Mouse (Mus musculus): ENCODE measurements around the gene Arap1. TPM values are rescaled to one million over a fixed set of nuclear protein-coding genes. Genes with fewer than 3 reads are reported as not detected.

Arap1 gene
- polyA plus RNA-seq, 1 experiment: 24.7 TPM

GRCm38 (mm10) chr7:101458278-101458781 is 110.5 kb downstream of the Arap1 start:
- no peak overlapping the region for H3ac ChIP-seq (ENCODE audit: control insufficient read depth, insufficient read length)
- H3K27me3 ChIP-seq (ENCODE audit: control insufficient read depth, insufficient read depth, insufficient read length): no peaks in the 10 kb centered on the region
- H3K4me2 ChIP-seq (ENCODE audit: low read depth): no peak overlapping the region
- no peaks in the 10 kb centered on the region for H3K36me3 ChIP-seq (ENCODE audit: control insufficient read depth, insufficient read depth)
- no peak overlapping the region for H3K4me3 ChIP-seq
- H3K79me2 ChIP-seq (ENCODE audit: control insufficient read depth, insufficient read depth): peaks cover 3% of the 10 kb centered on the region
- TF ChIP-seq MAX (IDR thresholded peaks at IDR 0.05; ENCODE audit: low read depth) (no peak), MYOG (IDR thresholded peaks at IDR 0.05; ENCODE audit: control insufficient read depth in 1 of 3, insufficient read depth in 1 of 3, insufficient read length in 2 of 3, low read depth in 2 of 3) (peak in 2 of 3 experiments; percentile 42 to 87), MYOD1 (IDR thresholded peaks at IDR 0.05; ENCODE audit: control insufficient read depth in 1 of 3, insufficient read length in 2 of 3, low read depth in 2 of 3) (peak in 2 of 3 experiments; percentile 82 to 87), TCF12 (IDR thresholded peaks at IDR 0.05; ENCODE audit: insufficient read depth, poor library complexity, severe bottlenecking) (peak; percentile 72), POLR2A (IDR thresholded peaks at IDR 0.05; ENCODE audit: insufficient read length, low read depth) (no peak)

- no peak overlapping the region for H3ac ChIP-seq (ENCODE audit: control insufficient read depth, insufficient read length)
- H3K79me2 ChIP-seq (ENCODE audit: control insufficient read depth, insufficient read depth): no peaks in the 10 kb centered on the region
- no peaks in the 10 kb centered on the region for H3K27me3 ChIP-seq (ENCODE audit: control insufficient read depth, insufficient read depth, insufficient read length)
- TF ChIP-seq POLR2AphosphoS2 (IDR thresholded peaks at IDR 0.05; ENCODE audit: insufficient read length, low read depth) (no peak), TCF3 (IDR thresholded peaks at IDR 0.05; ENCODE audit: insufficient read length, low read depth) (no peak)
- no peak overlapping the region for H3K4me3 ChIP-seq
- H3K36me3 ChIP-seq (ENCODE audit: control insufficient read depth, insufficient read depth): no peaks in the 10 kb centered on the region
- H3K4me2 ChIP-seq (ENCODE audit: low read depth): no peak overlapping the region
Observed at GRCm38 (mm10) chr7:101459305-101459813, 111.5 kb downstream of the Arap1 start.

- H3K79me2 ChIP-seq (ENCODE audit: control insufficient read depth, insufficient read depth): no peaks in the 10 kb centered on the region
- no peak overlapping the region for H3K4me2 ChIP-seq (ENCODE audit: low read depth)
- H3K27me3 ChIP-seq (ENCODE audit: control insufficient read depth, insufficient read depth, insufficient read length): no peaks in the 10 kb centered on the region
- H3ac ChIP-seq (ENCODE audit: control insufficient read depth, insufficient read length): no peak overlapping the region
- H3K4me3 ChIP-seq: no peak overlapping the region
- TF ChIP-seq TCF3 (IDR thresholded peaks at IDR 0.05; ENCODE audit: insufficient read length, low read depth) (peak; percentile 44), CEBPB (IDR thresholded peaks at IDR 0.05; ENCODE audit: insufficient read depth, poor library complexity, severe bottlenecking) (no peak), REST (IDR thresholded peaks at IDR 0.05; ENCODE audit: insufficient read depth, insufficient read length) (no peak), SRF (IDR thresholded peaks at IDR 0.05; ENCODE audit: control insufficient read depth, insufficient read length, low read depth) (no peak), E2F4 (IDR thresholded peaks at IDR 0.05; ENCODE audit: insufficient read depth) (no peak), POLR2A (IDR thresholded peaks at IDR 0.05; ENCODE audit: insufficient read length, low read depth) (no peak), TCF12 (IDR thresholded peaks at IDR 0.05; ENCODE audit: insufficient read depth, poor library complexity, severe bottlenecking) (no peak), MYOD1 (IDR thresholded peaks at IDR 0.05; ENCODE audit: control insufficient read depth in 1 of 3, insufficient read length in 2 of 3, low read depth in 2 of 3) (peak in 2 of 3 experiments; percentile 86 to 91), MYOG (IDR thresholded peaks at IDR 0.05; ENCODE audit: control insufficient read depth in 1 of 3, insufficient read depth in 1 of 3, insufficient read length in 2 of 3, low read depth in 2 of 3) (peak in 1 of 3 experiments; percentile 75), USF1 (IDR thresholded peaks at IDR 0.05; ENCODE audit: low read depth) (no peak), POLR2AphosphoS2 (IDR thresholded peaks at IDR 0.05; ENCODE audit: insufficient read length, low read depth) (no peak), MAX (IDR thresholded peaks at IDR 0.05; ENCODE audit: low read depth) (no peak)
- no peaks in the 10 kb centered on the region for H3K36me3 ChIP-seq (ENCODE audit: control insufficient read depth, insufficient read depth)
Observed at GRCm38 (mm10) chr7:101459923-101460607, 112.2 kb downstream of the Arap1 start.

GRCm38 (mm10) chr7:101460608-101460957 is 112.7 kb downstream of the Arap1 start:
- peak overlapping the region; percentile 37 for H3K4me2 ChIP-seq (ENCODE audit: low read depth)
- H3ac ChIP-seq (ENCODE audit: control insufficient read depth, insufficient read length): no peak overlapping the region
- H3K4me3 ChIP-seq: no peak overlapping the region
- no peaks in the 10 kb centered on the region for H3K79me2 ChIP-seq (ENCODE audit: control insufficient read depth, insufficient read depth)
- peak in 2 of 3 experiments; percentile 76 to 87 for TF ChIP-seq MYOD1 (IDR thresholded peaks at IDR 0.05; ENCODE audit: control insufficient read depth in 1 of 3, insufficient read length in 2 of 3, low read depth in 2 of 3)
- TF ChIP-seq MAX (IDR thresholded peaks at IDR 0.05; ENCODE audit: low read depth): no peak
- no peak for TF ChIP-seq POLR2AphosphoS2 (IDR thresholded peaks at IDR 0.05; ENCODE audit: insufficient read length, low read depth)
- peak; percentile 76 to 84 (median 80) for TF ChIP-seq MYOG (IDR thresholded peaks at IDR 0.05; ENCODE audit: control insufficient read depth in 1 of 3, insufficient read depth in 1 of 3, insufficient read length in 2 of 3, low read depth in 2 of 3)
- TF ChIP-seq POLR2A (IDR thresholded peaks at IDR 0.05; ENCODE audit: insufficient read length, low read depth): no peak
- TF ChIP-seq TCF12 (IDR thresholded peaks at IDR 0.05; ENCODE audit: insufficient read depth, poor library complexity, severe bottlenecking): peak; percentile 50
- no peak for TF ChIP-seq SRF (IDR thresholded peaks at IDR 0.05; ENCODE audit: control insufficient read depth, insufficient read length, low read depth)
- TF ChIP-seq TCF3 (IDR thresholded peaks at IDR 0.05; ENCODE audit: insufficient read length, low read depth): peak; percentile 68
- no peak for TF ChIP-seq USF1 (IDR thresholded peaks at IDR 0.05; ENCODE audit: low read depth)
- no peaks in the 10 kb centered on the region for H3K27me3 ChIP-seq (ENCODE audit: control insufficient read depth, insufficient read depth, insufficient read length)
- H3K36me3 ChIP-seq (ENCODE audit: control insufficient read depth, insufficient read depth): no peaks in the 10 kb centered on the region

GRCm38 (mm10) chr7:101461571-101461970 is 113.7 kb downstream of the Arap1 start:
- H3K4me3 ChIP-seq: no peak overlapping the region
- H3K36me3 ChIP-seq (ENCODE audit: control insufficient read depth, insufficient read depth): no peaks in the 10 kb centered on the region
- no peaks in the 10 kb centered on the region for H3K79me2 ChIP-seq (ENCODE audit: control insufficient read depth, insufficient read depth)
- no peaks in the 10 kb centered on the region for H3K27me3 ChIP-seq (ENCODE audit: control insufficient read depth, insufficient read depth, insufficient read length)
- peak overlapping the region; percentile 34 for H3K4me2 ChIP-seq (ENCODE audit: low read depth)
- TF ChIP-seq REST (IDR thresholded peaks at IDR 0.05; ENCODE audit: insufficient read depth, insufficient read length) (no peak), USF1 (IDR thresholded peaks at IDR 0.05; ENCODE audit: low read depth) (no peak), TCF3 (IDR thresholded peaks at IDR 0.05; ENCODE audit: insufficient read length, low read depth) (no peak), TCF12 (IDR thresholded peaks at IDR 0.05; ENCODE audit: insufficient read depth, poor library complexity, severe bottlenecking) (no peak), MAX (IDR thresholded peaks at IDR 0.05; ENCODE audit: low read depth) (no peak), POLR2A (IDR thresholded peaks at IDR 0.05; ENCODE audit: insufficient read length, low read depth) (no peak), MYOD1 (IDR thresholded peaks at IDR 0.05; ENCODE audit: control insufficient read depth in 1 of 3, insufficient read length in 2 of 3, low read depth in 2 of 3) (no peak), E2F4 (IDR thresholded peaks at IDR 0.05; ENCODE audit: insufficient read depth) (no peak), MYOG (IDR thresholded peaks at IDR 0.05; ENCODE audit: control insufficient read depth in 1 of 3, insufficient read depth in 1 of 3, insufficient read length in 2 of 3, low read depth in 2 of 3) (no peak), CEBPB (IDR thresholded peaks at IDR 0.05; ENCODE audit: insufficient read depth, poor library complexity, severe bottlenecking) (no peak), POLR2AphosphoS2 (IDR thresholded peaks at IDR 0.05; ENCODE audit: insufficient read length, low read depth) (no peak), SRF (IDR thresholded peaks at IDR 0.05; ENCODE audit: control insufficient read depth, insufficient read length, low read depth) (no peak)
- no peak overlapping the region for H3ac ChIP-seq (ENCODE audit: control insufficient read depth, insufficient read length)
